Mouse (Mus musculus) lung, embryonic 16.5 days (tissue): ENCODE measurements around the gene Gtf2i. TPM values are rescaled to one million over a fixed set of nuclear protein-coding genes. Genes with fewer than 3 reads are reported as not detected.

ENCODE experiments used
- ATAC-seq: fragments of 200-750 bp; cut with Nextera tagmentation; 2 replicates; pipeline ENCODE4 v1.8.0; 2017; ENCODE audit warnings: low read depth, mild to moderate bottlenecking, moderate library complexity
- H3K27ac ChIP-seq: fragments of 300-500 bp; sonication (generic); 2 replicates; pipeline ENCODE4 v1.5.1; 2014; ENCODE audit warnings: mild to moderate bottlenecking, control low read depth, low read length
- H3K27me3 ChIP-seq: fragments of 300-500 bp; sonication (generic); 2 replicates; pipeline ENCODE4 v1.6.1; 2014; ENCODE audit warnings: low read depth, low read length, mixed read lengths; ENCODE audit not compliant: control insufficient read depth, insufficient read depth
- H3K36me3 ChIP-seq: fragments of 300-500 bp; sonication (generic); 2 replicates; pipeline ENCODE4 v1.6.1; 2014; ENCODE audit warnings: low read length; ENCODE audit not compliant: control insufficient read depth, insufficient read depth
- H3K4me1 ChIP-seq: fragments of 300-500 bp; sonication (generic); replicated peaks from 2 replicates; pipeline ENCODE4 v1.6.1; 2014; ENCODE audit warnings: low read length, mixed read lengths; ENCODE audit not compliant: control insufficient read depth, insufficient read depth
- H3K4me2 ChIP-seq: fragments of 300-500 bp; sonication (generic); 2 replicates; pipeline ENCODE4 v1.6.1; 2014; ENCODE audit warnings: low read depth, low read length, control low read depth
- H3K4me3 ChIP-seq: fragments of 300-500 bp; sonication (generic); 2 replicates; pipeline ENCODE4 v1.5.1; 2014; ENCODE audit warnings: mild to moderate bottlenecking, low read length, control low read depth
- H3K9ac ChIP-seq: fragments of 300-500 bp; sonication (generic); 2 replicates; pipeline ENCODE4 v1.6.1; 2014; ENCODE audit warnings: low read length, control low read depth
- H3K9me3 ChIP-seq: fragments of 300-500 bp; sonication (generic); 2 replicates; pipeline ENCODE4 v1.6.1; 2016; ENCODE audit warnings: low read length; ENCODE audit not compliant: control insufficient read depth
- WGBS: fragments of 180-500 bp; shearing (Covaris S2); extraction: QIAGEN DNeasy Blood & Tissue Kit; methylation state at CpG from one replicate; pipeline ENCODE4 v1.1.7; 2014; 5-methylcytosine and 5-hydroxymethylcytosine counted together
- polyA plus RNA-seq: library from polyadenylated mRNA; unstranded; fragments of >200 nt; fragmentation: Nextera tagmentation; extraction: Ambion mirVana; gene quantifications from 2 replicates; pipeline ENCODE4 v1.2.1, GENCODE M21; 2015

The Gtf2i gene
- polyA plus RNA-seq, 1 experiment from 2014 or later = 170 TPM

- Histone ChIP-seq H3K4me1 (peaks cover 39% of the 10 kb centered on the region), H3K9ac (no peak overlapping the region), H3K4me2 (peak overlapping the region; percentile 6; the same call in 1 of the 2 replicates), H3K27me3 (peaks cover 5% of the 10 kb centered on the region; the same call in 1 of the 2 replicates), H3K27ac (no peak overlapping the region), H3K9me3 (no peaks in the 10 kb centered on the region), H3K4me3 (no peak overlapping the region), H3K36me3 (no peaks in the 10 kb centered on the region)
- no peak for ATAC-seq
- 69% methylated on average over 30 of the region's 30 CpGs for WGBS
These were observed 89.3 kb downstream of the Gtf2i start for GRCm38 (mm10) chr5:134225110-134225901.

GRCm38 (mm10) chr5:134221708-134222150 lies 92.8 kb downstream of the Gtf2i start:
- Histone ChIP-seq H3K9me3 (no peaks in the 10 kb centered on the region), H3K4me3 (peak overlapping the region; percentile 40), H3K4me1 (peaks cover 21% of the 10 kb centered on the region), H3K9ac (peak overlapping the region; percentile 62), H3K36me3 (peaks cover 1% of the 10 kb centered on the region; the same call in 1 of the 2 replicates), H3K27me3 (peaks cover 5% of the 10 kb centered on the region; the same call in 1 of the 2 replicates), H3K4me2 (peak overlapping the region; percentile 66), H3K27ac (no peak overlapping the region)
- ATAC-seq = 0 out of 2 replicates have a peak, but pooled peaks have one; percentile 21
- WGBS = 3% methylated on average over 35 of the region's 36 CpGs

- Histone ChIP-seq H3K4me2 (peak overlapping the region; percentile 66), H3K4me3 (peak overlapping the region; percentile 40; the same call in 1 of the 2 replicates), H3K9ac (peak overlapping the region; percentile 62), H3K27me3 (peaks cover 5% of the 10 kb centered on the region; the same call in 1 of the 2 replicates), H3K4me1 (peaks cover 16% of the 10 kb centered on the region), H3K36me3 (peaks cover 4% of the 10 kb centered on the region; the same call in 1 of the 2 replicates), H3K27ac (no peak overlapping the region), H3K9me3 (no peaks in the 10 kb centered on the region)
- ATAC-seq = no peak
- WGBS = 30% methylated on average over 4 of the region's 4 CpGs
These were observed 93.3 kb downstream of the Gtf2i start for GRCm38 (mm10) chr5:134221278-134221677.

- ATAC-seq = no peak
- Histone ChIP-seq H3K4me1 (peaks cover 13% of the 10 kb centered on the region), H3K4me2 (no peak overlapping the region), H3K27ac (no peak overlapping the region), H3K4me3 (no peak overlapping the region), H3K36me3 (peaks cover 4% of the 10 kb centered on the region; the same call in 1 of the 2 replicates), H3K27me3 (peaks cover 5% of the 10 kb centered on the region; the same call in 1 of the 2 replicates), H3K9me3 (no peaks in the 10 kb centered on the region), H3K9ac (no peak overlapping the region)
- WGBS = 86% methylated on average over 7 of the region's 7 CpGs
These were observed 96.7 kb downstream of the Gtf2i start for GRCm38 (mm10) chr5:134217900-134218299.

GRCm38 (mm10) chr5:134214021-134214806 lies 100.3 kb downstream of the Gtf2i start:
- Histone ChIP-seq H3K9ac (no peak overlapping the region), H3K4me1 (peaks cover 17% of the 10 kb centered on the region)
- WGBS = 47% methylated on average over 12 of the region's 12 CpGs

GRCm38 (mm10) chr5:134209931-134210554 lies 104.5 kb downstream of the Gtf2i start:
- Histone ChIP-seq H3K9me3 (no peaks in the 10 kb centered on the region), H3K4me2 (no peak overlapping the region), H3K27me3 (no peaks in the 10 kb centered on the region), H3K36me3 (0 out of 2 replicates have a peak, but pooled peaks cover 3% of the 10 kb centered on the region), H3K4me1 (peaks cover 17% of the 10 kb centered on the region), H3K9ac (no peak overlapping the region), H3K27ac (peak overlapping the region; percentile 44), H3K4me3 (no peak overlapping the region)
- peak; percentile 86 for ATAC-seq
- WGBS = 9% methylated on average over 11 of the region's 11 CpGs

More at GRCm38 (mm10) chr5:134214021-134214806, 100.3 kb downstream of the Gtf2i start:
- Histone ChIP-seq H3K4me2 (no peak overlapping the region), H3K4me3 (no peak overlapping the region), H3K36me3 (peaks cover 4% of the 10 kb centered on the region; the same call in 1 of the 2 replicates), H3K9me3 (no peaks in the 10 kb centered on the region), H3K27me3 (no peaks in the 10 kb centered on the region), H3K27ac (no peak overlapping the region)
- no peak for ATAC-seq

- peaks cover 13% of the 10 kb centered on the region for H3K4me1 ChIP-seq
- H3K9ac ChIP-seq = no peak overlapping the region
- H3K4me2 ChIP-seq = no peak overlapping the region
- ATAC-seq = no peak
- H3K4me3 ChIP-seq = no peak overlapping the region
- no peaks in the 10 kb centered on the region for H3K27me3 ChIP-seq
- H3K27ac ChIP-seq = no peak overlapping the region
- no peaks in the 10 kb centered on the region for H3K9me3 ChIP-seq
- 0 out of 2 replicates have a peak, but pooled peaks cover 5% of the 10 kb centered on the region for H3K36me3 ChIP-seq
- WGBS = 81% methylated on average over 10 of the region's 10 CpGs
These were observed 107.8 kb downstream of the Gtf2i start for GRCm38 (mm10) chr5:134206721-134207120.

- ATAC-seq = no peak
- WGBS = 85% methylated on average over 8 of the region's 8 CpGs
- H3K27me3 ChIP-seq = no peaks in the 10 kb centered on the region
- no peaks in the 10 kb centered on the region for H3K9me3 ChIP-seq
- H3K27ac ChIP-seq = no peak overlapping the region
- no peak overlapping the region for H3K4me2 ChIP-seq
- H3K36me3 ChIP-seq = peaks cover 4% of the 10 kb centered on the region
- H3K4me3 ChIP-seq = no peak overlapping the region
- H3K9ac ChIP-seq = no peak overlapping the region
- no peaks in the 10 kb centered on the region for H3K4me1 ChIP-seq
These were observed 120.9 kb downstream of the Gtf2i start for GRCm38 (mm10) chr5:134193664-134194063.
